Mouse (Mus musculus): ENCODE measurements around the gene Tie1. TPM values are rescaled to one million over a fixed set of nuclear protein-coding genes. Genes with fewer than 3 reads are reported as not detected.
A peak's percentile ranks its signal among the peaks of the same experiment; 100 is the strongest.

Tie1 gene
- total RNA-seq, 2 experiments from 2014 or later: 13.6 to 13.7 TPM

- DNase-seq (ENCODE audit: extremely low spot score in 1 of 2, low spot score in 2 of 2): no peak
- intact Hi-C loops (cut with DNase I): no loop called here
These were observed 10.4 kb upstream of the Tie1 start for GRCm38 (mm10) chr4:118500171-118500724.

- intact Hi-C loops (cut with DNase I): no loop called here
- DNase-seq (ENCODE audit: extremely low spot score in 1 of 2, low spot score in 2 of 2): no peak
These were observed 600 bp upstream of the Tie1 start for GRCm38 (mm10) chr4:118490461-118490860.

- no peak for DNase-seq (ENCODE audit: extremely low spot score in 1 of 2, low spot score in 2 of 2)
- intact Hi-C loops (cut with DNase I): no loop called here
These were observed 12.9 kb downstream of the Tie1 start for GRCm38 (mm10) chr4:118476773-118477530.

- no peak for DNase-seq (ENCODE audit: extremely low spot score in 1 of 2, low spot score in 2 of 2)
- intact Hi-C loops (cut with DNase I): no loop called here
These were observed 17.2 kb downstream of the Tie1 start for GRCm38 (mm10) chr4:118472687-118473086.

- intact Hi-C loops (cut with DNase I): no loop called here
- no peak for DNase-seq (ENCODE audit: extremely low spot score in 1 of 2, low spot score in 2 of 2)
These were observed 18.6 kb downstream of the Tie1 start for GRCm38 (mm10) chr4:118471281-118471680.

- intact Hi-C loops (cut with DNase I): no loop called here
- DNase-seq (ENCODE audit: extremely low spot score in 1 of 2, low spot score in 2 of 2): no peak
These were observed 24.1 kb downstream of the Tie1 start for GRCm38 (mm10) chr4:118465697-118466163.

- DNase-seq (ENCODE audit: extremely low spot score in 1 of 2, low spot score in 2 of 2): no peak
- intact Hi-C loops (cut with DNase I): no loop called here
These were observed 24.9 kb downstream of the Tie1 start for GRCm38 (mm10) chr4:118464956-118465355.

- no peak for DNase-seq (ENCODE audit: extremely low spot score in 1 of 2, low spot score in 2 of 2)
- intact Hi-C loops (cut with DNase I): no loop called here
These were observed 32.4 kb downstream of the Tie1 start, which contains the start of gene Mpl for GRCm38 (mm10) chr4:118457345-118457975. Mpl (minus strand) TSS chr4:118457513.

- no peak for DNase-seq (ENCODE audit: extremely low spot score in 1 of 2, low spot score in 2 of 2)
- intact Hi-C loops (cut with DNase I): loop anchor here (10.0 kb wide), 1 partner anchor 128 kb away; no protein-coding TSS in a partner anchor
These were observed 43.3 kb downstream of the Tie1 start for GRCm38 (mm10) chr4:118446415-118447153.

GRCm38 (mm10) chr4:118445781-118446414 is 44.0 kb downstream of the Tie1 start:
- peak in 1 of 2 experiments; percentile 70 for DNase-seq (ENCODE audit: extremely low spot score in 1 of 2, low spot score in 2 of 2)
- intact Hi-C loops (cut with DNase I): loop anchor here (10.0 kb wide), 1 partner anchor 129 kb away; no protein-coding TSS in a partner anchor

GRCm38 (mm10) chr4:118445088-118445487 is 44.8 kb downstream of the Tie1 start:
- intact Hi-C loops (cut with DNase I): loop anchor here (10.0 kb wide), 1 partner anchor 130 kb away; no protein-coding TSS in a partner anchor
- no peak for DNase-seq (ENCODE audit: extremely low spot score in 1 of 2, low spot score in 2 of 2)

GRCm38 (mm10) chr4:118437829-118438253 is 52.0 kb downstream of the Tie1 start:
- DNase-seq (ENCODE audit: extremely low spot score in 1 of 2, low spot score in 2 of 2): no peak
- intact Hi-C loops (cut with DNase I): no loop called here

GRCm38 (mm10) chr4:118436820-118437603 is 52.8 kb downstream of the Tie1 start, which contains the start of gene Cdc20:
Cdc20 (minus strand) TSS chr4:118437352.
- peak; percentile 94 to 96 for DNase-seq (ENCODE audit: extremely low spot score in 1 of 2, low spot score in 2 of 2)
- intact Hi-C loops (cut with DNase I): no loop called here

GRCm38 (mm10) chr4:118432332-118432731 is 57.5 kb downstream of the Tie1 start:
- intact Hi-C loops (cut with DNase I): no loop called here
- no peak for DNase-seq (ENCODE audit: extremely low spot score in 1 of 2, low spot score in 2 of 2)

- intact Hi-C loops (cut with DNase I): no loop called here
These were observed 60.5 kb downstream of the Tie1 start for GRCm38 (mm10) chr4:118429215-118429895.

GRCm38 (mm10) chr4:118428531-118429214 is 61.2 kb downstream of the Tie1 start:
- no peak for DNase-seq (ENCODE audit: extremely low spot score in 1 of 2, low spot score in 2 of 2)
- intact Hi-C loops (cut with DNase I): no loop called here

More at GRCm38 (mm10) chr4:118429215-118429895, 60.5 kb downstream of the Tie1 start:
- no peak for DNase-seq (ENCODE audit: extremely low spot score in 1 of 2, low spot score in 2 of 2)
